Mouse (Mus musculus): ENCODE data around the gene Accsl.

- no peak for TF ChIP-seq CTCF (IDR thresholded peaks at IDR 0.05; ENCODE audit: borderline replicate concordance, extremely low read depth, insufficient read depth, insufficient read length)
- TF ChIP-seq POLR2A (IDR thresholded peaks at IDR 0.05; ENCODE audit: borderline replicate concordance, extremely low read depth, insufficient read depth, insufficient read length, poor library complexity, severe bottlenecking) = no peak
Measured at GRCm38 (mm10) chr2:93850317-93850944, 18.5 kb downstream of the Accsl start.

Measured in brain, embryonic 14.5 days (tissue).